Mouse (Mus musculus): ENCODE measurements around the gene Sec14l4.

GRCm38 (mm10) chr11:4062523-4062922, 31.3 kb downstream of the Sec14l4 start:
- TF ChIP-seq GATA1 (IDR thresholded peaks at IDR 0.05; ENCODE audit: borderline replicate concordance, low read length) (no peak), FLI1 (IDR thresholded peaks at IDR 0.05; ENCODE audit: low read length) (no peak)
